Mouse (Mus musculus) cortical plate, adult 2 months (tissue): ENCODE results near the gene Cep89.

Source experiments
- CTCF ChIP-seq: fragments of 200-500 bp; IDR thresholded peaks from 2 replicates; pipeline ENCODE4 v1.5.1; 2011; ENCODE audit warnings: mild to moderate bottlenecking, control low read depth, low read length; ENCODE audit not compliant: insufficient read depth; ENCODE audit errors: extremely low read depth
- POLR2A ChIP-seq: fragments of 200-500 bp; IDR thresholded peaks from 2 replicates; pipeline ENCODE4 v1.6.1; 2011; ENCODE audit warnings: mild to moderate bottlenecking, low read length, control low read depth; ENCODE audit not compliant: insufficient read depth; ENCODE audit errors: extremely low read depth

DNA sequence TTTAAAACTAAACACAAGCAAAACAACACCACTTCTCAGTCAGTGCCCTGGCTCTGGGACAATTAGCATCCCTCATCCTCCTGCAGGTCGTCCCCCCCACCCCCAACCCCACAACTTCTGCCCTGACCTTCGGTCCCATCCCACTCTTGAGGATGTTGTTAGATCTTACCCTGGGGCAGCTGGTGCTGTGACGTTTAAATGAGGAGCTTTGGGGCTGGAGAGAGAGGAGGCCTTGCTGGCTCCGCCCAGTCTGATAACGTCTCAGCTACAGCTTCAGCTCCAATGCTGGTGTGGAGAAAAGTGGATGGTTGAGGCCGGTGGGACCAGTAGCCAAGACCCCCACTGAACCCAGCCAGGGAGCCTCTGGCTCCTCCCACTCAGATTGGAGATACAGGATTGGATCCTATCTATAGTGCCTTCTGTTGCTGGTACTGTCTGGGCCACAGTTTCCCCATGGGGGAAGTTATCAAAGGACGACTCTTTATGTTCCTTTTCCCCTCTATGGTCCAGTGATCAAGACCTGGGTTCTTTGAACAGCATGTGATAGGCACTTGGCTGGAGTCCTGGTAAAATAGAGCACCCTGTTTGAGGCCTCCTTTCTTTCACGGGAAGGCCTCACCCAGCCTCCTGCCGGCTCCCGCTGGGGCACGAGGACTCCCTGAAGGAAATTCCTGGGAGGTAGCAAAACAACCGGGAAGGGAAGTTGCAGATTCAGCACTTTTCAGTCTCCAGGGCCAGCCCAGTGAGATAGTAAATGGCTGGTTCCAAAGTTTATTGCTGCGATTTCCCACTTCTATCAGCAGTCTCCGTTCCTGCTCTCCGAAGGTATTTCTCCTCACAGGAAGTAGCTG lies 51.4 kb downstream of the Cep89 start, which contains the start of gene Slc7a9:
- no peak for TF ChIP-seq CTCF
- no peak for TF ChIP-seq POLR2A
